Mouse (Mus musculus) CH12F3 (cell line): ENCODE measurements around the gene Myocos.
"Not testable (repeated sequence)": the region's sequence is repeated elsewhere in the genome, so short reads cannot be mapped to it uniquely, and the experiment has no call there.

ENCODE experiments used
- in situ Hi-C: fragments of 300-500 bp; cut with MboI; formaldehyde crosslinking; loops from 2 replicates; pipeline ENCODE4 v1.14.3; 2020; ENCODE audit warnings: low sequenced_read_pairs

The Myocos gene

DNA sequence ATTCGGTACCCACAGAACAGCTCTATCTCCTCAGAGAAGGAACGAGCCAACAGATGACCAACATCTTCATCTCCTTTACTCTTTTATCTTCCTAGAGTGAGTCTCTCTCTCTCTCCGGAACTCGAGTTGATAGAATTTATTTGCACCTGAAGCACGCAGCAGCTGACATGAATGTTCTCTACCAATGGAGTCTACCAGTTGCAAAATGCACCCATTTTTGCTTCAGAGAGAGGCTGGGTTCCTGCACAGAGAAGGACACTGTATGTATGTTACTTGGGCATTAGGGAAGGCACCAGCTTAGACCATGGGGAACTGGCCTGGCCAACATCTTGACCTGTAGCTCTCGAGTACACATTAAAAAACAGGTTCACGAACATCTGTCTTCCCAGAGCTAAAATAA is at the start of gene Myocos:
Myocos (minus strand) TSS at position 101 of the 400 bp plus-strand sequence.
- in situ Hi-C loops = no loop called here

DNA sequence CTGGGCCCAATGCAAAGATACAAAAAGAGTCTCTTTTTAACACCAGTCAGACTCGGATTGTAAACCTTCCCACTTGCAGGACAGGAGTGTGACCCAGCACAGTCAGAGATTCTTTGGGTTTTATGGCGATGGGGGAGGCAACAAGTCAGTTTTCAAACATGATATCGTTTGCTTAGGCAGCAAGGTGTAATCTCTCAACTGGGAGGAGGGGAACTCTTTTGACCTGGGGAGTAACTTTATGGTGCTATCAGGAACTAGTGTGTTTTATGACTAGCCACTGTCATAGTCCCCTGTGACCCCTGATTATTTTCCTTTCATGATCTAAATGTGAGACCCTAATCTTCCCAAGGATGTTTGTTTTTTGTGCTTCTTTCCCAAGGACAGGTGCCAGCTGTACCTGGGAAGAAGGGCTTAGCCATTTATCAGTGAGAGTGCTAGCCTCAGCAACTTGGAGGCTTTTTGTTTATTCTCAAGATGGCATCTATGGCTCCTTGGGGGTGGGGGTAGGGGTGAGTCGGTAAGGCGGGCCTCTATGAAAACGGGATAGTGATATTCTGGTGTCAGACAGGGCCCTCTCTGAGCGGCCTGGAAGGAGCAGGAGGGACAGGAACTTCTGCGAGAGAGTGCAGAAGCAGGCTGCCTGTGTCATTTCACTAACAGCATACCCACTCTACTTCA is 42.5 kb upstream of the Myocos start:
- in situ Hi-C loops = loop anchor here (25.0 kb wide), 1 partner anchor 863 kb away; no protein-coding TSS in a partner anchor

DNA sequence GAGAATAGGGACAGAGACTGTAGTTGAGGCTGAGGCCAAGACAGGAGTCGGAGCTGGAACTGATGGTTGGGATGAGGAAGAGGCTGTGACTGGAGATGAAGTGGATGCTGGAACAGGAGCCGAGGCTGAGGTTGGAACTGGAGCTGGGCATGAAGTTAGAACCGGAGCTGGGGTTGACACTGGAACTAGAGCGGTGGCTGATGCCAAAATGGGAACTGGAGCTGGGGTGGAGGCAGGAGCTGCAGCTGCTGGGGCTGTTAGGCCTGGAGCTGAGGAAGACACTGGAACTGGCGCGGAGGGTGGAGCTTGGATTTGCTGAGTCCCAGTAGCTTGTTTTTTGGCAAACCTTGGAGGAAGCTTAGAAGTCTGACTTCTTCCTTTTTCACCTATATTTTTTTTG is 39.8 kb upstream of the Myocos start:
- in situ Hi-C loops = no loop called here

DNA sequence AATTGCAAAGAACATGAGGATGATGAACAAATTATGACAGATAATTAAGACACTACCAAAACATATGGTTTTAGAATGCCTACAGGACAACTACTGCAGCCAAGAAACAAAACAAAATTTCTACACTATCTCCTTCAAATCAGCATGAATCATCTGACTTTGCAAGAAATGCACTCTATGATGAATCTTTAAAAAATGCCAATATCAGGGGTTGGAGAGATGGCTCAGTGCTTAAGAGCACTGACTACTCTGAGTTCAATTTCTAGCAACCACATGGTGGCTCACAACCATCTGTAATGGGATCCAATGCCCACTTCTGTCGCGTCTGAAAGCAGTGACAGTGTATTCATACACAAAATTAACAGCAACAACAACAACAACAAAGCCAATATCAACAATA is 35.7 kb upstream of the Myocos start:
- in situ Hi-C loops = no loop called here

DNA sequence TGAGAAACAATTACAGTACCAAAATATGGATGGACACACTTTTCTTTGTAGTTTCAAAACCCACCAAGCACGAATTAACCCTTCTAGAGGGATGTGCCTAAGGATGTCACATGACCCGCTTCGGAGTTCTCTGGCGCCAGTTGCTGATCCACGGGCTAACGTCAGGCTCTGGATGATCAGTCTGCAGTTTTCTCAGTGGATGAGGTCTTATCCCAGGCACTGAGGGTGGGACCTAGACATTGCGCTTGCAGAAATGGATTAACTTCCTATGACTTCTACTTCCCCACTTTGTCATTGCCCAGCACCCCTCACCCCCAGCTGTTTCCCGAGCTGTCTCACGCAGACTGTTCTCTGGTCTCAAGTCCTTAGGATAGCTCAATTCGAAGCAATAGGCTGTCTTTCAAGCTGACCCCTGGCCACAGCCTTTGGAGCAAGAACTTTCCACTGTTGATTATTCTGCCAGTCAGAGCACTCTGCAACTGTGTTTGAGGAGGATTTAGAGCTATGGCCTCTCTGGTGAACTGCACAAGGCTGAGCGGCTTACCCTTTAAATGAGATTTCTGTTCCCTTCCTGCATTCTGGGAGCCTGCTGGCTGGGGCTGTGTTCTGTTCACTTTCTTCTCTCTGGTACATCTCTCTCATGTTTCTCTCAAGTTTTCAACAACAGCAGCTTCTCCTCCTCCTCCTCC is 7.6 kb upstream of the Myocos start:
- in situ Hi-C loops = loop anchor here (10.0 kb wide), 2 partner anchors 111 to 311 kb away; no protein-coding TSS in a partner anchor

DNA sequence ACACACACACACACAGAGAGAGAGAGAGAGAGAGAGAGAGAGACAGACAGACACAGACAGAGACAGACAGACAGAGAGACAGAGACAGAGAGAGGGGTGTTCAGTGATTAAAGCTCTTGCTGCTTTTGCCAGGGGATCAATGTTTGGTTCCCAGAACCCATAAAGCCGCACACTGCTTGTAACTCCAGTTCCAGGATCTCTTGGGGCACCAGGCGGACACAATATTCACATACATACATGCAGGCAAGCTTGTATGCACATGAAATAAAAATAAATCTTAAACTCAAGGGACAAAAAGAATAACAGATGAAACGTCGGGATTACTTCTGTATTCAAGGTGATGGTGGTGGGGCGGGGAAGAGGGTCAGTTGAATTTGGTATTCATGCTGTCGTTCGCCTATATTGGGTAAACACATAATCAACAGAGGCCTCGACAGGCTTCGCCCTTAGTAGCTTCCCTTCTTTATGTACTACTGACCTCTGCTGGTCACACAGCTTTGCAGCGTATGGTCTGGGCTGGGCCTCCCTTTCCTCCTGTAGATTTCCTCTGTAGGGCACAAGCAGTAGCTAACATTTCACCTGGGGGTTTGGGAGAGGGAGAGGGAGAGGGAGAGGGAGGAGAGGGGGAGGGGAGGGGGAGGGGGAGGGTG is 6.9 kb upstream of the Myocos start:
- in situ Hi-C loops = loop anchor here (10.0 kb wide), 2 partner anchors 110 to 310 kb away; no protein-coding TSS in a partner anchor

DNA sequence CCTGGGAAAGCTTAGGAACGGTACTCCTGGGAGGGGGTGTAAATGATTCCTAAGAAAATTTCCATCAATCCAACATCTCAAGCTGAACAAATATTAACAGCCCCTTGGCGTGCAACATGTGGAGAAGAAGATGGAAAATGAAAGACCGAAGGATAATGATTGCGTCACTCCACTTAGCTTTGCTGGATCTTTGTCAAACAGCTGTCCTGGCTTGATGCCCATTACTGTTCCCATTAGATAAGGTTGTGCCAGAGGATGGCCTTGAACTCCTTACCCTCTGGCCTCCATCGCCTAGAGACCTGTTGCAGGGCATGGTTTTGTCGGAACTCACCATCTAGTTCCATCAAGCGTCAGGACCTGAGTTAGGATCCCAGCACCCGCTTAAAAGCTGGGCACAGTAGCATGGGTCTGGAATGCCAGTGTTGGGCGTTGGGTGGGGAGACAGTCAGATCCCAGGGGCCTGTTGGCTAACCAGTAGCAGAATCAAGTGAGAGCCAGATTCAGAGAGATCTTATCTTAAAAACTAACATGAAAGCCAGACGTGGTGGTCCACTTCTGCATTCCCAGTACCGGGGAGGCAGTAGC is 2.3 kb upstream of the Myocos start:
- in situ Hi-C loops = loop anchor here (10.0 kb wide), 2 partner anchors 106 to 306 kb away; no protein-coding TSS in a partner anchor

DNA sequence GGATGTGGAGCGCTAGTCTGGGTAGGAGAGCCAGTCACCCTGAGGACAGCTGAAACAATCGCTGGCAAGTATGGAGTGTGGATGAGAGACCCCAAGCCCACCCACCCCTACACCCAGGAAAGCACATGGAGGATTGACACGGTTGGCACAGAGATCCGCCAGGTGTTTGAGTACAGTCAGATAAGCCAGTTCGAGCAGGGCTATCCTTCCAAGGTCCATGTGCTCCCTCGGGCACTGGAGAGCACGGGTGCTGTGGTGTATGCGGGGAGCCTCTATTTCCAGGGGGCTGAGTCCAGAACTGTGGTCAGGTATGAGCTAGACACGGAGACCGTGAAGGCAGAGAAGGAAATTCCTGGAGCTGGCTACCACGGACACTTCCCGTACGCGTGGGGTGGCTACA is 9.6 kb downstream of the Myocos start:
- in situ Hi-C loops = no loop called here

DNA sequence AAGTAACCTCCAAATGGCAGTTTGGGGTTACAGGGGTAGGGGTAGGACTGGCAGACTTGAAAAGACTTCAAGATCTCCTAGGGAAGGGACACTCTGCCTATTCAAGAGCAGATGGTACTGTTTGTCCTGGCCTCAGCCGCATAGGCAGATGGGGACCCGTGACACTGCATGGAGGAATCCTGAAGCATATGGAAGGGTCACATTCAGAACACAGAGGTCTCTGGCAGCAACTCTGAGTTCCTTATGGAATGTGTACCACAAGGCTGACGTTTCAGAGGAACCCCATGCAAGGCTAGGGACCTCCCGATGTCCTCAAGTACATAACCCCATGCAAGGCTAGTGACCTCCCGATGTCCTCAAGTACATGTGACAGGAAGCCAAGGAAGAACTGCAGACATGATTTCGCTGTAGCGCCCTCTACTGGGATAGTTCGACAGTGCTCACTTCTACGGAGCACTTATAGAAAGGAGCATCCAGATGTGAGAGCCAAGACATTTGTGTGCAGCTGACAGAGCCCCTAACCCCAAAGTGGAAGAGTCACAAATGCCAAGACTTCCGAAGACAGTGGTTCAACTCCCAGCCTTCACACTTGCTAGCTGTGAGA is 11.8 kb downstream of the Myocos start:
- in situ Hi-C loops = no loop called here

DNA sequence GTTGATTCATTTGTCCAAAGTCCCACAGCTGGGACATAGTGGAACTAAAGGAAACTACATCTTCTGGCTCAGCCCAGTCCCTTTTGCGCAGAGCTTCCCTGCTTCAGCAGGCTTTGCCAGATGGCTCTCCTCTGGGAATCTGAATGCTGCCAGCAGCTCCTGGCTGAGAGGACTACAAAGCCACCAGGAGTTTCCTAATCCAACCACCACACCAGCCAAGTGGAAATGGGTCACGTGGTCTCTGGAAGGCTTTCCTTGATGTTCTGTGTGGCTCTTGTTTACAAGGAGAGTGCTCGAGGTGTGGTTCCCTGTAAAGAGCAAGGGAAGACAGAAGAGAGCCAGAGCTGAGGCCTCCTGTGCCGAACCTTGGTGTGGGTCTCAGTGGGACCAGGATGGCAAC is 14.3 kb downstream of the Myocos start:
- in situ Hi-C loops = no loop called here

DNA sequence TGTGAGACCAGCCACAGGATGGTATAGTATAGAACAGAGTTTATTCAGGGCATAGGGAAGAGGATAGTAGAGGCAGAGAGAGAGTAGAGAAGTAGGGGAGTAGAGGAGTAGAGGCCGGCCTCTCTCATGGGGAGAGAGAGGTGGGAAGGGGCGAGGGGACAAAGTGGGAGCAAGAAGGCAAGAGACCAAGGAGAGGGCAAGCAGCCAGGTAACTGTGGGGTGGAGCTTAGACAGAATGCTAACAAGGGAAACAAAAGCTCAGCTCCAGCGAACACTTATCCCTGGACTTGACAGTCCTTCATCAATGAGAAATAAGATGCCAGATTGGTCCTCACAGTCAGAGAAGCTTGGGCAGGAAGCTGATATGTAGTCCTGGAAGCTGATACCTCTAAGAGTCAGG is 15.4 kb downstream of the Myocos start:
- in situ Hi-C loops = no loop called here

DNA sequence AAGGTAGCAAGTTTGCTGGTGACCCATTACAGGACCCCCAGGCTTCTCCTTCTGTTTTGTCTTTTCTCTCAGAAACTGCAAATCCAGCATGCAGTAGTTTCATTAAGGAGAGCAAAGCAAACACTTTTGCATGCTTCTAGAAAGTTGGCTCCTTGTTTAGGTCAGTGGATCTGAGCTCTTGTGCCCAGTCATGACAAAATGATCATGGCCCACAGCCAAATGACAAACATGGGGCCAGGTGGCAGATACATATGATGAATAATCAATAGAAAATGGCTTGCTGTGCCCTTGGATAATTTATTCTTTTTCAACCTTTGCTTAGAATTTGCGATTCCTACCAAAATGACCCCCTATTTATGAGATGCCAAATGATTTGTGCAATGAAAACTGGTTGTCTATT is 18.2 kb downstream of the Myocos start:
- in situ Hi-C loops = no loop called here

DNA sequence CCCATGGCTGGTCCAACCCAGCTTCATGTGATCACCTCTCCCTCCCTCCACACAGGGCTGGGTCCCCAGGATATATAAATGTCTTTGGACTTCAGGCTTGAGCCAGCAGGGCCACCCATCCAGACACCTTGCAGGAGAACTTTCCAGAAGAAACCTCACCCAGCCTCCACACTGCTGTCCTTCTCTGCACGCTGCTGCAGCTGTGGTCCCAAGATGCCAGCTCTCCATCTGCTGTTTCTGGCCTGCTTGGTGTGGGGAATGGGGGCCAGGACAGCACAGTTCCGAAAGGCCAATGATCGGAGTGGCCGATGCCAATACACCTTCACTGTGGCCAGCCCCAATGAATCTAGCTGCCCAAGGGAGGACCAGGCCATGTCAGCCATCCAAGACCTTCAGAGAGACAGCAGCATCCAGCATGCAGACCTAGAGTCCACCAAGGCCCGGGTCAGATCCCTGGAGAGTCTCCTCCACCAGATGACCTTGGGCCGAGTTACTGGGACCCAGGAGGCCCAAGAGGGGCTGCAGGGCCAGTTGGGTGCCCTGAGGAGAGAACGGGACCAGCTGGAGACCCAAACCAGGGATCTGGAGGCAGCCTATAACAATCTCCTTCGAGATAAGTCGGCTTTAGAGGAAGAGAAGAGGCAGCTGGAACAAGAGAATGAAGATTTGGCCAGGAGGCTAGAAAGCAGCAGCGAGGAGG is 18.8 kb downstream of the Myocos start, which contains the start of gene Myoc:
Myoc (plus strand) TSS at position 105 of the 700 bp plus-strand sequence.
- in situ Hi-C loops = no loop called here

DNA sequence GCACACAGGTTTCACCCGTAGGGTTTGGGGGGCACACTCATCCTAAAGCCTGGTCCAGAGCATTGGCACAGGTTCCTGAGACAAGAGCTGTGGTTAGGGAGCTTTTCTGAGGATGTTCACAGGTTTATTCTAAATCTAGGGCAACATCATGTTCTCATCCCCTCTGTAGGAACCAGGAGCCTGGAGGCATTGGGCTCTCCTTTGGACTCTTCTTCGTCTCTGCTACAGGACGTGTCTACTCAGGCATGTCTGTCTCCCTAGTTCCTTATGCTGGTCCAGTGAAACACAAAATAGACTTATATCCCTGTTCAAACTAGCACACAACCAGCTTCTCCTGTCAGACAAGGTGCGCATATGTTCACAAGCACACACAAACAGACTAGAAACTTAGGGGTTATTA is 19.5 kb downstream of the Myocos start:
- in situ Hi-C loops = no loop called here

DNA sequence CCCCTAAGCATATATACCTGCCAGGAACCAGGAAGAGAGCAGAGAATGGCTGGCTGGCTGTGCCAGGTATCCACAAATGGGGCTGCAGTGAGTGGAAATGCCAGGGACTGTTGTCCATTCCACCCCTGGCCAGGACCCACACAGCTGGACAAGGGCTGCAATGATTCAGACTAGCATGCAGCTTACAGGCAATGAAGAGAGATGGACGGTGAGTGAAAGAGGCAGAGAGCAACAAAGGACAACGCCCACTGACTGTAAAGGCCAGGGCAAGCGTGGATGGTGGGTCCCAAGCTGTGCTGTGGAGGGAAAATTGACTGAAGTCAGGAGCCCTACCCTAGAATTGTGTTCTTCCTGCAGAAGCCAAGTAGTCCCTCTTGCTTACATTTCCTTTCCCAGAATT is 21.5 kb downstream of the Myocos start:
- in situ Hi-C loops = no loop called here

DNA sequence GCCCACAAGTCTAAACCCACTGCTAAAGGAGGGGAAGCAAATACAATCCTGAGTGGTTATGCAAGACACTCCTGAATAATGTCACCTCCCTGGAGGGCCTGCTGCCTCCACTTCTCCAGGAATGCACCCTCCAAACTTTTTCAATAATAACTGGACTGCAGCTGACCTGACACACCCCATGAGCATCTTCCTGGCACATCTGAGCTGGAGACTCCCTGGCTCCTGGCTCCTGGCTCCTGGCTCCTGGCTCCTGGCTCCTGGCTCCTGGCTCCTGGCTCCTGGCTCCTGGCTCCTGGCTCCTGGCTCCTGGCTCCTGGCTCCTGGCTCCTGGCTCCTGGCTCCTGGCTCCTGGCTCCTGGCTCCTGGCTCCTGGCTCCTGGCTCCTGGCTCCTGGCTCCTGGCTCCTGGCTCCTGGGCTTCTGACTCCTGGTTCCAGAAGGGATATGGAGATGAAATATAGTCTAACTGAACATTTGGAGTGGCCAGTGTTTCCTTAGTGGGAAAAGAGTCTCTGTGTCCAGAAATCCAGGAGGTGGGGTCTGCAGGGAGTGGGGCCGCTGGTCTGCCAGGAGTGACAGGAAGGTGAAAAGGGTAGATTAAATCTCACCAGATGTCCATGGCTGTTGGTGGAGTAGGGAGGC is 22.6 kb downstream of the Myocos start:
- in situ Hi-C loops = not testable (repeated sequence)

DNA sequence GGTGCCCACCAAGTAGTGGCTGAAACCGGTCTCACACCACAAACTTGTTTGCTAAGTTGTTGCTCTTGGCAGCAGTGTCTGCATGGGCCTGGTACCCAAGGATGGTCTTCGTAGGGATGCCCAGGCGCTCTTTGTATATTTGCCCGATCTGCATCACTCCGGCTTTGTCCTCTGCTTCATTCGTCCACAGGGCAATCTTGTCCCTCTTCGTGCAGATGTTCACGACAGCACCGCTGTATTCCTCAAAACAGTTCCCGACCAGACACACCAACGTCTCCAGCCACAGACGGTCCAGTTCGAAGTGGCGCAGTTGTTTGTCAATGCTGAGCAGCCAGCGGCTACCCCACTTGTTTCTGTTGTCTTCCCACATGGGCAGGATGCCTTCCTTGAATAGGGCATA is 29.7 kb downstream of the Myocos start:
- in situ Hi-C loops = not testable (repeated sequence)

DNA sequence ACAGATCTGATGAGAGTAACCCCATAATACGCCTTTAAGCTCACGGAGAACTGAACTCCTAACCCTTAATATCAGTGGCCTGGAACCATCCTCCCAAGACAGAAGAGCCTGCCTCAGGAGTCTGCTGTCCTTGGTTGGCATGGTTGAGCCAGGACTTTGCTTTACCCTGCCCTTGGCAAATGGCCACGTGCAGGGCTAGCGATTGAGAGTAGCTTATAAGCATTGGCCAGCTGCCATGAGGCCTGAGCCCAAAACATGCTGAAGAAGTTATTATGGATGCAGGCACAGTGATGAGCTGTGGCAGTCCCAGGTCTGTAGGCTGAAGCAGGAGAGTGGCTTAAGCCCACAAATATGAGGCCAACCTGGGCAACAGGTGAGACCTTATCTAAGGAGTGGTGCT is 30.2 kb downstream of the Myocos start:
- in situ Hi-C loops = not testable (repeated sequence)

DNA sequence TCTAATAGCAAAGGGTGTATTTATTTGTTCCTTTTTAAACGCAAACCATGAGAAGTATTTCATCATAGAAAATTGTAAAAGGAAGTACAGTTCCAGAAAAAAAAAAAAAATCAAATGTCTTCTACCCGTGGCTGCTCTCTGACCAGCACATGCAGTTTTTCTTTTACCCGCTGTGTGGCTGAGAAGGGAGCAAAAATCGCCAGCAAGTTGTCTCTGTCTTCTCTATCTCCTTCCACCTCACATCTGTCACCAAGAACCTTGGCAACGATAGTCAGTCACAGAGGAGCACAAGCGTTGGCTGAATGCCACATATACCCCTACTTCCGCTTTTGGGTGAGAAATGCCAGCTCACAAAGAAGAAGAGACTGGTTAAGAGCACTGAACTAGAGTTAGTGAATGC is 32.8 kb downstream of the Myocos start:
- in situ Hi-C loops = no loop called here

DNA sequence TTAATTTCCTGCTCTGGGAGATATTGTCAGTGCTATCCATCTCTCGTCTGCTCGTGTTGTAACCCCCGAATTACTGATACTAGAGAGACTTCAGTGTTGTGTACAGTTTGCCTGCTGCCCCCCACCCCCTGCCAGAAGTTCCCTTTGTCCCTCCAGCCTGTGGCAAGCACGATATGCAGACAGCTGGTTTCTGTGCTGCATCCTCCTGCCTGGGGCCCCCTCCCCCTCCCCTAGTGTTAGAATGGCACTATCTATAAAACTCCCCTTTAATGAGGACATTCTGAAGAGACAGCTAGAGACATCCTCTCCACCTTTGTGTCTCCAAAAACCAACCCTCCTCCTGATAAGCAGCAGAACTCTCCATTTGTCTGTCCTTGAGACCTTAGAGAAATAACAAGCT is 34.1 kb downstream of the Myocos start:
- in situ Hi-C loops = no loop called here
